Mouse (Mus musculus) lung, embryonic 16.5 days (tissue): ENCODE measurements around the gene Ncbp2. TPM values are rescaled to one million over a fixed set of nuclear protein-coding genes. Genes with fewer than 3 reads are reported as not detected.
"Not testable (repeated sequence)": the region's sequence is repeated elsewhere in the genome, so short reads cannot be mapped to it uniquely, and the experiment has no call there.

Source experiments
- ATAC-seq: fragments of 200-750 bp; cut with Nextera tagmentation; 2 replicates; pipeline ENCODE4 v1.8.0; 2017; ENCODE audit warnings: low read depth, mild to moderate bottlenecking, moderate library complexity
- H3K27ac ChIP-seq: fragments of 300-500 bp; sonication (generic); 2 replicates; pipeline ENCODE4 v1.5.1; 2014; ENCODE audit warnings: mild to moderate bottlenecking, control low read depth, low read length
- H3K27me3 ChIP-seq: fragments of 300-500 bp; sonication (generic); 2 replicates; pipeline ENCODE4 v1.6.1; 2014; ENCODE audit warnings: low read depth, low read length, mixed read lengths; ENCODE audit not compliant: control insufficient read depth, insufficient read depth
- H3K36me3 ChIP-seq: fragments of 300-500 bp; sonication (generic); 2 replicates; pipeline ENCODE4 v1.6.1; 2014; ENCODE audit warnings: low read length; ENCODE audit not compliant: control insufficient read depth, insufficient read depth
- H3K4me1 ChIP-seq: fragments of 300-500 bp; sonication (generic); replicated peaks from 2 replicates; pipeline ENCODE4 v1.6.1; 2014; ENCODE audit warnings: low read length, mixed read lengths; ENCODE audit not compliant: control insufficient read depth, insufficient read depth
- H3K4me2 ChIP-seq: fragments of 300-500 bp; sonication (generic); 2 replicates; pipeline ENCODE4 v1.6.1; 2014; ENCODE audit warnings: low read depth, low read length, control low read depth
- H3K4me3 ChIP-seq: fragments of 300-500 bp; sonication (generic); 2 replicates; pipeline ENCODE4 v1.5.1; 2014; ENCODE audit warnings: mild to moderate bottlenecking, low read length, control low read depth
- H3K9ac ChIP-seq: fragments of 300-500 bp; sonication (generic); 2 replicates; pipeline ENCODE4 v1.6.1; 2014; ENCODE audit warnings: low read length, control low read depth
- H3K9me3 ChIP-seq: fragments of 300-500 bp; sonication (generic); 2 replicates; pipeline ENCODE4 v1.6.1; 2016; ENCODE audit warnings: low read length; ENCODE audit not compliant: control insufficient read depth
- WGBS: fragments of 180-500 bp; shearing (Covaris S2); extraction: QIAGEN DNeasy Blood & Tissue Kit; methylation state at CpG from one replicate; pipeline ENCODE4 v1.1.7; 2014; 5-methylcytosine and 5-hydroxymethylcytosine counted together
- polyA plus RNA-seq: library from polyadenylated mRNA; unstranded; fragments of >200 nt; fragmentation: Nextera tagmentation; extraction: Ambion mirVana; gene quantifications from 2 replicates; pipeline ENCODE4 v1.2.1, GENCODE M21; 2015

The Ncbp2 gene
- polyA plus RNA-seq, 1 experiment from 2014 or later, result 107 TPM

GRCm38 (mm10) chr16:31944698-31945255, 3.5 kb upstream of the Ncbp2 start:
- 80% methylated on average over 12 of the region's 12 CpGs for WGBS
- no peaks in the 10 kb centered on the region for H3K36me3 ChIP-seq
- no peak overlapping the region for H3K27ac ChIP-seq
- H3K9me3 ChIP-seq, result no peaks in the 10 kb centered on the region
- ATAC-seq, result no peak
- H3K4me1 ChIP-seq, result peaks cover 21% of the 10 kb centered on the region
- no peak overlapping the region for H3K4me2 ChIP-seq
- H3K9ac ChIP-seq, result no peak overlapping the region
- H3K4me3 ChIP-seq, result no peak overlapping the region
- H3K27me3 ChIP-seq, result no peaks in the 10 kb centered on the region

GRCm38 (mm10) chr16:31945372-31945771, 2.9 kb upstream of the Ncbp2 start:
- Histone ChIP-seq H3K4me3 (no peak overlapping the region), H3K9me3 (no peaks in the 10 kb centered on the region), H3K27me3 (no peaks in the 10 kb centered on the region), H3K27ac (no peak overlapping the region), H3K4me1 (peaks cover 21% of the 10 kb centered on the region), H3K36me3 (no peaks in the 10 kb centered on the region), H3K9ac (no peak overlapping the region), H3K4me2 (no peak overlapping the region)
- 70% methylated on average over 6 of the region's 6 CpGs for WGBS
- no peak for ATAC-seq

DNA sequence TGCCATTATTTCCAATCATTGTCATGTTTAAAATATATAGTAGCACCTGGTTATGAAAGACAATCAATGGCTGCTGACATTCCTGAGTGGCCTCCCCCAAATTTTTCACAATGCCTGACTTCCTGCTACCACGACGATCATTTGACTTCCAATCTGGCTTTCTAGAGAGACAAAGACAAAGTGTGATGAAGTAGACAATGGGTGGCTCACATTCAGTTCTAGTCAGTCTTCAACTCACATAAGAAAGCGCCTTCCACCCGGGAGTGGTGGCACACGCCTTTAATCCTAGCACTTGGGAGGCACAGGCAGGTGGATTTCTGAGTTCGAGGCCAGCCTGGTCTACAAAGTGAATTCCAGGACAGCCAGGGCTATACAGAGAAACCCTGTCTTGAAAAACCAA, 2.3 kb upstream of the Ncbp2 start:
- WGBS, result 87% methylated on average over 6 of the region's 6 CpGs
- ATAC-seq, H3K9me3 ChIP-seq, H3K27ac ChIP-seq, H3K9ac ChIP-seq, H3K4me2 ChIP-seq, H3K4me3 ChIP-seq, H3K27me3 ChIP-seq, H3K36me3 ChIP-seq: not testable (repeated sequence)
- H3K4me1 ChIP-seq, result peaks cover 21% of the 10 kb centered on the region

GRCm38 (mm10) chr16:31947333-31947732, 980 bp upstream of the Ncbp2 start:
- peak overlapping the region; percentile 79 for H3K4me3 ChIP-seq
- WGBS, result 19% methylated on average over 8 of the region's 8 CpGs
- peak overlapping the region; percentile 84; the same call in 1 of the 2 replicates for H3K27ac ChIP-seq
- no peaks in the 10 kb centered on the region for H3K9me3 ChIP-seq
- peaks cover 21% of the 10 kb centered on the region for H3K4me1 ChIP-seq
- no peak for ATAC-seq
- H3K9ac ChIP-seq, result peak overlapping the region; percentile 92
- H3K36me3 ChIP-seq, result peaks cover 5% of the 10 kb centered on the region; the same call in 1 of the 2 replicates
- H3K27me3 ChIP-seq, result no peaks in the 10 kb centered on the region
- H3K4me2 ChIP-seq, result peak overlapping the region; percentile 66

- H3K36me3 ChIP-seq, result peaks cover 5% of the 10 kb centered on the region; the same call in 1 of the 2 replicates
- WGBS, result under 1% methylated on average over 38 of the region's 38 CpGs
- H3K9ac ChIP-seq, result peak overlapping the region; percentile 92
- peak overlapping the region; percentile 84 for H3K27ac ChIP-seq
- H3K9me3 ChIP-seq, result no peaks in the 10 kb centered on the region
- H3K27me3 ChIP-seq, result no peaks in the 10 kb centered on the region
- H3K4me2 ChIP-seq, result peak overlapping the region; percentile 66
- H3K4me1 ChIP-seq, result peaks cover 21% of the 10 kb centered on the region
- H3K4me3 ChIP-seq, result peak overlapping the region; percentile 79
- no peak; the same call in 1 of the 2 replicates for ATAC-seq
Observed at GRCm38 (mm10) chr16:31947901-31948316, 404 bp upstream of the Ncbp2 start.

DNA sequence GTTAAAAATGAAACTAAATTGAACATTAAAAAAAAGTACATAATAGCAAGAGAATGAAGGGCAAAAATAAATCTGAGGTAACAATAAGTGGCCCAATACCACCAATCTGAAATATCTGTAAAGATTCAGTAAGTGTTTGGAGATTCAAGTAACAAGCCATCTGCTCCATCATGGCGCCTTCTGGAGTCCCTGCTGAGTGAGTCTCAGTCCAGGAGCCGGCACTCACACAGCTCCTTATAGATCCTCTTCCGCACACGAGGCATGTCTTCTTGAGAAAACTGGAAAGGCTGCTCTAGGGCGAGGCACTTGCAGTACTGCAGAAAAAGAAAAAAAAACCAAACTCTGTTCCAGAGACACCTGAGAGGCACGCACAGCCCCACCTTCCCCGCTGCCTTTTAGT, 14.9 kb downstream of the Ncbp2 start:
- H3K4me2 ChIP-seq, result no peak overlapping the region
- no peaks in the 10 kb centered on the region for H3K9me3 ChIP-seq
- ATAC-seq, result no peak
- no peak overlapping the region for H3K27ac ChIP-seq
- H3K4me1 ChIP-seq, result no peaks in the 10 kb centered on the region
- H3K9ac ChIP-seq, result no peak overlapping the region
- no peaks in the 10 kb centered on the region for H3K27me3 ChIP-seq
- peaks cover 25% of the 10 kb centered on the region for H3K36me3 ChIP-seq
- 88% methylated on average over 7 of the region's 7 CpGs for WGBS
- H3K4me3 ChIP-seq, result no peak overlapping the region

DNA sequence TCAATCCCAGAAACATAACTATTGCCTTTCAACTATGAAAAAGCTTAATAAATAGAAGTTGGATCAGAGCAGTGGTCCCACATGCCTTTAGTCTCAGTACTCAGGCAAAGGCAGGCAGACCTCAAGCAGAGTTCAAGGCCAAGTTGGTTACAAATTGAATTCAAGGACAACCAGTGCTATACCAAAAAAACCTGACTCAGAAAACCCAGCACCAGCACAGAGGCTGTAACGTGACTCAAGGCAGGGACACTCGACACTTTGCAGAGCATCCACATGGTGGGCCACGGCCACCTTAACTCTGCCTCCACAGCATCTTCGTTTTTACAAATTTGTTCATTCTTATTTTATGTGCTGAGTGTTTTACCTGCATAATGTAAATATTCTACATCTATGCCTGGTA, 26.9 kb downstream of the Ncbp2 start:
- Histone ChIP-seq H3K4me1 (no peaks in the 10 kb centered on the region), H3K36me3 (peaks cover 20% of the 10 kb centered on the region), H3K27ac (no peak overlapping the region), H3K4me3 (no peak overlapping the region), H3K9ac (no peak overlapping the region), H3K9me3 (no peaks in the 10 kb centered on the region), H3K4me2 (no peak overlapping the region), H3K27me3 (no peaks in the 10 kb centered on the region)
- 88% methylated on average over 4 of the region's 4 CpGs for WGBS
- ATAC-seq, result no peak

DNA sequence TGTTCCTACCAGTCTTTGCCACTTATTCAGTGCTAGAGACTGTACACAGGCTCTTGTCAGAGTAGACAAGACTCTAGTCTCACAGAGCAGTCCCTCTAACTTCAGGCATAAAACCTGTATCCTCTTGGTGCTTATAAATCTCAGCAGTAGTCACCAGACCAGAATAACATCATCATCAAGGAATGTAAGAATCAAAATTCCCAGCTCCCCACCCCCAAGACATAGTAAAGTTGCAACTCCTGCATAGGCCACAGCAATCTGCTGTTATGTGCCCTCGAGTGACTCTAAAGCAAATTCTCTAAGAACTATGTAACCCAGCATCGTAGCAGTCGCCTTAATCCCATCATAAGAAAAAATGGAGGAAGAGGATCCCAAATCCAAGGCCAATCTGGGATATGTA, 31.2 kb downstream of the Ncbp2 start:
- Histone ChIP-seq H3K9ac (no peak overlapping the region), H3K4me1 (no peaks in the 10 kb centered on the region), H3K27me3 (no peaks in the 10 kb centered on the region), H3K27ac (no peak overlapping the region), H3K4me3 (no peak overlapping the region), H3K36me3 (peaks cover 17% of the 10 kb centered on the region), H3K9me3 (no peaks in the 10 kb centered on the region), H3K4me2 (no peak overlapping the region)
- ATAC-seq, result no peak
- 93% methylated on average over 3 of the region's 3 CpGs for WGBS

DNA sequence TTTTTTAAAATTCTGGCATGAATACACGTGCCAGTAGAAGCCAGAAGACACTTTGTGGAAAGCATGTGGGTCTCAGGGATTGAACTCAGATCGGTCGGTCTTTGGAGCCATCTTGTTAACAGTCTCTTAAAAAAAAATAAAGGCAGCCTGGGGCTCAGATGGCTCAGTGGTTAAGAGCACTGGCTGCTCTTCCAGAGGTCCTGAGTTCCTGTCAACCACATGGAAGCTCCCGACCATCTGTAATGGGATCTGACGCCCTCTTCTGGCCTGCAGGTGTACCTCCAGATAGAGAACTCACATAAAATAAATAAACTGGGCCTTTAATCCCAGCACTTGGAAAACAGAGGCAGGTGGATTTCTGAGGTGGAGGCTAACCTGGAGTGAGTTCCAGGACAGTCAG, 32.6 kb downstream of the Ncbp2 start:
- no peak overlapping the region for H3K9ac ChIP-seq
- no peak for ATAC-seq
- no peaks in the 10 kb centered on the region for H3K9me3 ChIP-seq
- no peaks in the 10 kb centered on the region for H3K27me3 ChIP-seq
- H3K4me1 ChIP-seq, result no peaks in the 10 kb centered on the region
- no peak overlapping the region for H3K27ac ChIP-seq
- peaks cover 17% of the 10 kb centered on the region for H3K36me3 ChIP-seq
- 75% methylated on average over 5 of the region's 5 CpGs for WGBS
- no peak overlapping the region for H3K4me2 ChIP-seq
- no peak overlapping the region for H3K4me3 ChIP-seq

DNA sequence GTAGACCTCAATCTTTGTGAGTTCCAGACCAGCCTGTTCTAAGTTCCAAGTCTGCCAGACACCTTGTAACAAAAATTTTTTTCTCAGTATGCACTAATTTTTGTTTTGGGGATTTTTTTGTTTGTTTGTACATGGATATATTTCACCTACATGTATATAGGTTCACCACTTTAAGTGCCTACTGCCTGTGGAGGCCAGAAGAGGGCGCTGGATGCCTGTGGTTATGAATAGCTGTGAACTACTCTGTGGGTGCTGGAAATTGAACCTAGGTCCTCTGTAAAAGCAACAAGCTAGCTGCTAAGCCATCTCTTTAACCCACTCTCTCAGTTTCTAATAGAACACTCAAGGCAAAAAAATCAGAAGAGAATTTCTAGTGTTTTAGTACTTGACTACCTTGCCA, 43.7 kb downstream of the Ncbp2 start:
- H3K36me3 ChIP-seq, result peaks cover 24% of the 10 kb centered on the region

More for the DNA sequence above, 43.7 kb downstream of the Ncbp2 start:
- no peak overlapping the region for H3K9ac ChIP-seq
- ATAC-seq, result no peak
- H3K9me3 ChIP-seq, result no peaks in the 10 kb centered on the region
- 48% methylated on average over 1 of the region's 1 CpGs for WGBS
- H3K4me1 ChIP-seq, result no peaks in the 10 kb centered on the region
- no peaks in the 10 kb centered on the region for H3K27me3 ChIP-seq
- H3K27ac ChIP-seq, result no peak overlapping the region
- no peak overlapping the region for H3K4me3 ChIP-seq
- no peak overlapping the region for H3K4me2 ChIP-seq
